Mouse (Mus musculus): ENCODE data around the gene Ctnnb1.

DNA sequence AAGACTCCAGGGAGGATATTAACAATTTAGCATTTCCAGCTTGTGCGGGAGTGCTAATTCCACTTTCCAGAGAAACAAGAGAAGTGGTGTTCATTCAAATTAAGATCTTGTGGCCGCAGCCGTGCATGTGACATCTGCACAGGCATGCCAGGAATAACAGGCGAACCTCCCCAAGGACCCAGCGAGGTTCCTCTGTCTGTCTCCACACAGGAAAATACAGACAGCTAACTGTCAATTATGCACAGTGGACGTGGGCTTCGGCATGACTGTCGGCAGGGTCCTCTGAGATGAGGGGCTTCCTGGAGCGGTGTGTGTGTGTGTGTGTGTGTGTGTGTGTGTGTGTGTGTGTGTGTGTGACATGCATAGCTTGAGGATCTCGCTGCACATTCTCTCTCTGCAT lies 64.0 kb downstream of the Ctnnb1 start:
- TF ChIP-seq EP300 (IDR thresholded peaks at IDR 0.05; ENCODE audit: low read depth) (no peak), CTCF (IDR thresholded peaks at IDR 0.05; ENCODE audit: low read depth) (no peak)

Data from heart, postnatal 0 days (tissue).